Mouse (Mus musculus) mesoderm, embryonic 11.5 days (tissue): ENCODE measurements around the gene Ablim2.

Experiments
- DNase-seq: peaks from one replicate; pipeline ENCODE4 v3.0.0-alpha.2; 2012; ENCODE audit warnings: low read depth, low spot score

The Ablim2 gene

DNA sequence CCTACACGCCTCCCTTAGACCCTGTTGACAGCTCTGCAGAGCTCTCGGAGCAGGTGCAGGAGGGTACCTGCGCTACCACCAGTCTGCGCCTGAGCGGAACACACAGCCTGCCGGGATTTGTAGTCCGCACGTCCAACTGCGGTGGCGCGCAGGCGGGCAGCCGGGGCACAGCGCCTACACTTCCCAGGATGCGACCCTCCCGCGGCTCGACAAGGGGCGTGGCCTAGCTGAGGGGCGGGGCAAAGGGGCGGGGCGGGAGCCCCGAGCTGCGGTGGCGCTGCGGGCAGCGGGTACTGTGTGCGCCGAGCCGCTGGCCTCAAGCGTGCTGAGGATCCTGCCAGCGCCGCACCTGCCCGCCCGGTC, at the start of gene Ablim2:
Gene Ablim2, plus strand, starts transcription at position 242 of the 363 bp plus-strand sequence.
- DNase-seq, result peak; percentile 94

DNA sequence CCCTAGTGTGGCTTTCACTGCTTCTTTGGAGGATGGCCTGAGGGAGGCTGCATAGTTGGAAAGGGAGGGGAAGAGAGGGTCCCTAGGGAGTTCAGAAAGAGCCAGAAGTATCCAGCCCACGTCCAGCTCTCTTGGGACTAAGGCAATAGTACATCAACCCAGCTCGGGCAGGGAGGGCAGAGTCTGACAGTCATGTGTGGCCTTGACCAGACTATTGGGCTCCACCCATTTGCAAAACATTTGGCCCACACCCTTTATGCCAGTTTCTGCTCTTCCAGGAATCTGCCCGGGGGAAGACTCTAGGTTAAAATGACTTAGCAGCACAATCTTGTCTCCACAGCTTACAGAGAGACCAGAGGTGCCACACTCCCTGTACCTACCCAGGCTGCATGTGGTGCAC, 47.2 kb upstream of the Ablim2 start:
- DNase-seq, result no peak

DNA sequence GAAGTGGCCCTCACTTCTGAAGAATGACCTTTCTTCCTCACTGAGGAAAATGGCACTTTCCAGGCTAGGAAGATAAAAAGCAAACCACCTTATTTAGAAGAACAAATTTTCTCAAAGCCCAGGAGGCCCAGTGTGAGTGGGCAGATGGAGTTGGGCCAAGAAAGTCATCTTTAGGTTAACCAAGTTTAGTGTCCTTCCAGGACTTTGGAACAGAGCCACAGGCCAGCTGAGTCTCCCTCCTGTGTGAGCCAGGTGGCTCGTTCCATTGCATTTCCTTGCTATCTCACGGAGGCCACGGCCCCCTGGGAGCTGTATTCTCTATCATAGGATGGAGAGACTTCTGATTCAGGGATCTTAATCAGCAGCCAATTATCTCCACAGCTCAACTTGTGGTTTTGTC, 46.7 kb upstream of the Ablim2 start:
- DNase-seq, result no peak

GRCm38 (mm10) chr5:35712517-35712916, 45.2 kb upstream of the Ablim2 start:
- no peak for DNase-seq

DNA sequence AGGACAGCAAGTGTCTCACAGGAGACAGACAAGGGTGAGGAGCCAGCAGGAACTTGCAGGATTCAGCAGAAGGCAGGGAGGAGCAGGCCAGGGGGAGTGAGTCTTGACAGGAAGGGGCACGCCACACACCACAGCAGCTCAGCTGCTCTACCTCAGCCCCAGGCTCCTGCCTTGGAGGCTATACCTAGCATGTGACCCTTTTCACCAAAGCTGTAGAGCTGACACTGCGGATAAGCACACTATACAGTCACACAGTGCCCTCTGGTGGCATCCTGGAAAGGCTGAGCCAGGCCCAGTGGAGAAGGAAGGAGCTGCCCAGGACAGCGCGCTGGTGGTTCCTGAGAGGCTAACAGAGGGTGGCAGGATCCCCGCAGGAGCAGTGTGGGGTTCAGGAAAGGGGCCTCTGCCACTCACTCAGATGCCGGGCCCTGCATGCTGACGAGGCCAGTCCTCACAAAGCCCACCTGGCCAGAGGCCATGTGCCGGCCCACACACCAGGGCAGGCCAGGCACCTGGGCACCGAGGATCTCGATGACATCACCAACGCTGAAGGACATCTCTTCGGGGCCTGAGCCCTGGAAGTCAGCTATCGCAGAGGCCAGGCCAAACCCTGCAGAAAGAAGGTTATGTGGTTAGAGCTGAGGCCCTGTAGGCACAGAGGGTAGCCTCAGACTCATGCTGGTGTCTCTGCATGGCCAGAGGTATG, 43.9 kb upstream of the Ablim2 start:
- DNase-seq, result peak; percentile 85

GRCm38 (mm10) chr5:35717455-35717854, 40.2 kb upstream of the Ablim2 start:
- no peak for DNase-seq

GRCm38 (mm10) chr5:35717946-35718345, 39.7 kb upstream of the Ablim2 start:
- DNase-seq, result peak; percentile 37

DNA sequence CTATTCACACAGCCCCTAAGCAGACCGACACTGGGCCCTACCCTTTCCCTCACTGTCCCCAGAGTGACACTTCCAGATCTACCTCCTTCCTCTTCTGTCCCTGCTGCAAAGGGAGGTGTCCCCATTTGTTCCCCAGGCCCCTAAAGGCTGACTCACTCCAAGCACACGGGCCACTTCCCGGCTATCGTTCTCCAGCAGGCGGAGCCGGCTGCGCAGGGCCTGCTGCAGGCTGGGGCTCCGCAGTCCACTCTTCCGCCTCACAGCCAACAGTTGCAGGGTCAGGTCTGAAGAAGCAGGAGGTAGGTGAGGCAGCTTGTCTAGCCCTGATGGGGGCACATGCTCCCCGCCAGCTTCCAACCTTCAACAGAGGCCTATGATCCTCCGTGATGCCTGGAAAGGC, 38.9 kb upstream of the Ablim2 start:
- DNase-seq, result no peak

GRCm38 (mm10) chr5:35719343-35719742, 38.3 kb upstream of the Ablim2 start:
- DNase-seq, result no peak

GRCm38 (mm10) chr5:35719880-35720279, 37.8 kb upstream of the Ablim2 start:
- DNase-seq, result no peak

DNA sequence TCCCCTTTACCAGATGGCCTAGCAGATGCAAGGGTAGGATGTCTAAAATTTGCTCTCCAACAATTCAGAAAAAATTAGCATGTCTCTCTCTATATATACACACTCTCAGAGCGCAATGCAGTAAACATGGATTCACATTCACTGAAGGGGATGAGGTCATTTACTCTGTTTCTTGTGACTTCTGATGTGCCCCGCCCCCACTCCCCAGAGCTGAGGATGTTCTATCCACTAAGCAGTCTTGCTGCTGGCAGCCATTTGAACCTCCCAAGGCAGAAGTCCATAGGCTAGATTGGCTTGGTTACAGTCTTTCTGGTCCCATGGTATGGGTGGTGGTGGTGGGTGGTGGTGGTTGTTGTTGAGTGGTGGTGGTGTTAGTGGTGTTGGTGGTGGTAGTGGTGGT, 35.7 kb upstream of the Ablim2 start:
- DNase-seq, result no peak

GRCm38 (mm10) chr5:35722654-35723053, 35.0 kb upstream of the Ablim2 start:
- no peak for DNase-seq

- no peak for DNase-seq
These were observed 33.8 kb upstream of the Ablim2 start for GRCm38 (mm10) chr5:35723900-35724299.

- DNase-seq, result no peak
These were observed 31.8 kb upstream of the Ablim2 start for GRCm38 (mm10) chr5:35725840-35726239.

DNA sequence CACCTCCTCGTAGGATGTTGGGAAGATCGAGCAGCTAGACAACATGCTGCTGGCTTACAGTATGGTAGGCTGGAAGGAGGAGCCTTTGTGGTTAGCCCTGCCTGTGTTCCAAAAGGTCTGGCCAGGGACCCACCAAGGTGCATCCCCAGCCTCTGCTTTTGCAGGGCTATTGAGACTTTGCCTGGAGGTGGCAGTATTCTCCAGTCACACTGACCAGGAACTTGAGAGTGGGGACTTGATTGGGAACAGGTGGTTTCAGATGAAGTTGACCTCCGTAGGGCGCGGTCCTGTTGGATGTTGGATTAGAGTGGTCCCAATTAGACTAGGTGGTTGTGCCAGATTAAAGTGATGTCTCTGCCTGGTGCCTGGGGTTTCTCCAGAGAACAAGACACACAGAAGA, 30.2 kb upstream of the Ablim2 start:
- DNase-seq, result no peak

GRCm38 (mm10) chr5:35728344-35728956, 29.2 kb upstream of the Ablim2 start:
- no peak for DNase-seq

DNA sequence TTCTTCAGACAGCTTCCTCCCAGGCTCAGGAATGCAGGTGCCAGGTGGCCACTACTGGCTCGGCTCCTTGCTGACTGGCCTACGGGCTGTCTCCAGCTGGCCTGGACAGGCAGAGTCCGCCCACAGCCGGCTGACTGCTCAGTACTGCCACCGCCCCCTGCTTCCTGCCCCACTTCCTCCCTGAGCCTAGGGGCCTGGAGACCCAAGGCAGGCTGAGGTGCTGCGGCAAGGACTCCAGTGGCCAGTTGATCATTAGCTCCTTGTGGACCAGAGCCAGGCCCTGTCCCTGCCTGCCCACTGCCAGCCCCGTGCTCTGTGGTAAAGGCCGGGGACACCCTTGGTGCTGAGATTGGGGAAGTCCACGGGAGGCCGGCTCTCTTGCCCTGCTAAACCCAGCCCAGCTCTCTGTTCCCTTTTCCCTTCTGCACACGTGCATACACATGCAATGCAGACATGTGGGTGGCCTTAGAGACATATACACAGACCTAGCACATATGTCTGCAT, 28.7 kb upstream of the Ablim2 start:
- peak; percentile 26 for DNase-seq

- DNase-seq, result peak; percentile 26
These were observed 27.8 kb upstream of the Ablim2 start for GRCm38 (mm10) chr5:35729844-35730243.

DNA sequence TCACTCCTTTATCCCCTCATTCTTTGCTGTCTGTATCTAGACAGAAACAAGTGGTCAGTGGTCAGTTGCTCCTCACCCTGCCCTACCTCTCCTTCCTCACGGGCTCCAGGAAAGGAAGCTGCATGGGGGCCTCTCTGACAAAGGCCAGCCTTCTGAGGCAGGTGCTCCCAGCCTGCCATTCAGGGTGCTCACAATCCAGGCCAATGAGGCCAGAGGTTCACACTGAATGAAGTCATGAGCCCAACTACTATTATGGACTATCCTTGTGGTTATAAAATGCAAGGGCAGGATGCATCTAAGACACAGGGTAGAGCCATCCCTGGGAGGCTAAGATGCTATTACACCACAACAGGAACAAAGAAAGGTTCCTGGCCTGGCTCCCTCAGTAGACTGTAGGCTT, 27.1 kb upstream of the Ablim2 start:
- no peak for DNase-seq

- no peak for DNase-seq
These were observed 26.7 kb upstream of the Ablim2 start for GRCm38 (mm10) chr5:35731006-35731405.

GRCm38 (mm10) chr5:35733523-35733922, 24.2 kb upstream of the Ablim2 start:
- no peak for DNase-seq

- no peak for DNase-seq
These were observed 20.3 kb upstream of the Ablim2 start for GRCm38 (mm10) chr5:35737231-35737901.

DNA sequence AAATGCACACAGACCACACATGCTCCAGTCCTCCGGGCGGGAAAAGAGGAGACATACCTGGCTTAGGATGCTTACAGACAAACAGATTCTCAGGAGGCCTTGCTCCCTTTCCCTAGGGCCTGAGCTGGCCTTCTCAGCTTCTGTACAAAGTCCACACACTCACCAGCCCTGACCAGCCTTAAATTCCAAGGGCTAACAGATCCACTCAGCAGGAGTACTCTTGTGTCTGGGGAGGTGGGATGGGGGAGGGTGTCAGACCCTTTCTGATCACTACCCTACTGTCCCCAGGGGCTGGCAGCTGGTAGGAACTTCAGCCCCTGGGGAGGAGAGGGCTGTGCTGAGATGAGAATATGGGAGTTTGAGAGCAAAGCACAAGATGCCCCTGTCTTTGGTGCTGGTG, 18.7 kb upstream of the Ablim2 start:
- DNase-seq, result no peak
